Mouse (Mus musculus): ENCODE data around the gene Gm34653. TPM values are rescaled to one million over a fixed set of nuclear protein-coding genes. Genes with fewer than 3 reads are reported as not detected.
"Not testable (repeated sequence)": the region's sequence is repeated elsewhere in the genome, so short reads cannot be mapped to it uniquely, and the experiment has no call there.

Gene Gm34653
- total and polyA plus RNA-seq, 2 experiments from 2014 or later = 0.15 to 0.24 TPM

- Histone ChIP-seq H3K36me3 (ENCODE audit: insufficient read depth) (no peaks in the 10 kb centered on the region), H3K27me3 (ENCODE audit: insufficient read depth, low read length) (no peaks in the 10 kb centered on the region), H3K4me2 (ENCODE audit: low read depth) (no peak overlapping the region), H3K9ac (no peak overlapping the region), H3K9me3 (ENCODE audit: low read length) (no peaks in the 10 kb centered on the region), H3K4me1 (ENCODE audit: insufficient read depth) (no peaks in the 10 kb centered on the region), H3K27ac (ENCODE audit: low read depth, low read length) (no peak overlapping the region), H3K4me3 (ENCODE audit: low read depth, low read length) (no peak overlapping the region)
- no peak for ATAC-seq
- 69% methylated on average over 3 of the region's 3 CpGs for WGBS
- no peak for TF ChIP-seq CTCF (IDR thresholded peaks at IDR 0.05; ENCODE audit: low read depth)
- no peak for DNase-seq
Measured at GRCm38 (mm10) chr2:34835669-34836068, 2.9 kb downstream of the Gm34653 start.

GRCm38 (mm10) chr2:34840143-34840542, 7.3 kb downstream of the Gm34653 start:
- H3K4me1 ChIP-seq (ENCODE audit: insufficient read depth); DNase-seq; H3K36me3 ChIP-seq (ENCODE audit: insufficient read depth); H3K9ac ChIP-seq; ATAC-seq; H3K9me3 ChIP-seq (ENCODE audit: low read length); H3K4me3 ChIP-seq (ENCODE audit: low read depth, low read length); H3K4me2 ChIP-seq (ENCODE audit: low read depth); H3K27ac ChIP-seq (ENCODE audit: low read depth, low read length); H3K27me3 ChIP-seq (ENCODE audit: insufficient read depth, low read length): not testable (repeated sequence)
- whole genome bisulfite sequencing = 79% methylated on average over 5 of the region's 5 CpGs

GRCm38 (mm10) chr2:34841706-34842105, 8.9 kb downstream of the Gm34653 start:
- no peaks in the 10 kb centered on the region for H3K9me3 ChIP-seq (ENCODE audit: low read length)
- no peak overlapping the region for H3K4me3 ChIP-seq (ENCODE audit: low read depth, low read length)
- DNase-seq (peak; percentile 42), ATAC-seq (0 out of 2 replicates have a peak, but pooled peaks have one; percentile 20)
- H3K4me2 ChIP-seq (ENCODE audit: low read depth) = no peak overlapping the region
- WGBS = 90% methylated on average over 8 of the region's 8 CpGs
- H3K4me1 ChIP-seq (ENCODE audit: insufficient read depth) = no peaks in the 10 kb centered on the region
- no peak for TF ChIP-seq CTCF (IDR thresholded peaks at IDR 0.05; ENCODE audit: low read depth)
- H3K36me3 ChIP-seq (ENCODE audit: insufficient read depth) = no peaks in the 10 kb centered on the region
- no peaks in the 10 kb centered on the region for H3K27me3 ChIP-seq (ENCODE audit: insufficient read depth, low read length)
- no peak overlapping the region for H3K9ac ChIP-seq
- H3K27ac ChIP-seq (ENCODE audit: low read depth, low read length) = no peak overlapping the region

- no peak overlapping the region for H3K4me2 ChIP-seq (ENCODE audit: low read depth)
- no peak overlapping the region for H3K9ac ChIP-seq
- ATAC-seq = no peak
Measured at GRCm38 (mm10) chr2:34843211-34843939, 10.6 kb downstream of the Gm34653 start.

GRCm38 (mm10) chr2:34847702-34848101, 14.9 kb downstream of the Gm34653 start:
- H3K27me3 ChIP-seq (ENCODE audit: insufficient read depth, low read length) = no peaks in the 10 kb centered on the region
- no peak overlapping the region for H3K4me3 ChIP-seq (ENCODE audit: low read depth, low read length)
- peaks cover 28% of the 10 kb centered on the region for H3K36me3 ChIP-seq (ENCODE audit: insufficient read depth)
- no peaks in the 10 kb centered on the region for H3K9me3 ChIP-seq (ENCODE audit: low read length)
- TF ChIP-seq CTCF (IDR thresholded peaks at IDR 0.05; ENCODE audit: low read depth) = no peak
- DNase-seq = no peak
- H3K27ac ChIP-seq (ENCODE audit: low read depth, low read length) = no peak overlapping the region
- WGBS = 95% methylated on average over 1 of the region's 1 CpGs
- no peak for ATAC-seq
- no peak overlapping the region for H3K9ac ChIP-seq
- H3K4me2 ChIP-seq (ENCODE audit: low read depth) = no peak overlapping the region
- H3K4me1 ChIP-seq (ENCODE audit: insufficient read depth) = no peaks in the 10 kb centered on the region

More at GRCm38 (mm10) chr2:34843211-34843939, 10.6 kb downstream of the Gm34653 start:
- Histone ChIP-seq H3K27me3 (ENCODE audit: insufficient read depth, low read length) (no peaks in the 10 kb centered on the region), H3K4me1 (ENCODE audit: insufficient read depth) (no peaks in the 10 kb centered on the region), H3K9me3 (ENCODE audit: low read length) (no peaks in the 10 kb centered on the region), H3K27ac (ENCODE audit: low read depth, low read length) (no peak overlapping the region), H3K4me3 (ENCODE audit: low read depth, low read length) (no peak overlapping the region), H3K36me3 (ENCODE audit: insufficient read depth) (no peaks in the 10 kb centered on the region)
- 84% methylated on average over 11 of the region's 11 CpGs for WGBS
- no peak for TF ChIP-seq CTCF (IDR thresholded peaks at IDR 0.05; ENCODE audit: low read depth)
- no peak for DNase-seq

GRCm38 (mm10) chr2:34855265-34855664, 22.5 kb downstream of the Gm34653 start:
- 86% methylated on average over 4 of the region's 4 CpGs for WGBS
- ATAC-seq = no peak
- no peak overlapping the region for H3K4me3 ChIP-seq (ENCODE audit: low read depth, low read length)

GRCm38 (mm10) chr2:34857728-34858127, 24.9 kb downstream of the Gm34653 start:
- peaks cover 83% of the 10 kb centered on the region for H3K36me3 ChIP-seq (ENCODE audit: insufficient read depth)
- H3K4me1 ChIP-seq (ENCODE audit: insufficient read depth) = no peaks in the 10 kb centered on the region
- no peak overlapping the region for H3K9ac ChIP-seq
- 96% methylated on average over 8 of the region's 8 CpGs for WGBS
- no peak overlapping the region for H3K4me2 ChIP-seq (ENCODE audit: low read depth)
- no peaks in the 10 kb centered on the region for H3K9me3 ChIP-seq (ENCODE audit: low read length)
- TF ChIP-seq CTCF (IDR thresholded peaks at IDR 0.05; ENCODE audit: low read depth) = no peak
- H3K27ac ChIP-seq (ENCODE audit: low read depth, low read length) = no peak overlapping the region
- ATAC-seq (no peak), DNase-seq (no peak)
- H3K27me3 ChIP-seq (ENCODE audit: insufficient read depth, low read length) = no peaks in the 10 kb centered on the region
- no peak overlapping the region for H3K4me3 ChIP-seq (ENCODE audit: low read depth, low read length)

More at GRCm38 (mm10) chr2:34855265-34855664, 22.5 kb downstream of the Gm34653 start:
- TF ChIP-seq CTCF (IDR thresholded peaks at IDR 0.05; ENCODE audit: low read depth) = peak; percentile 36
- no peaks in the 10 kb centered on the region for H3K4me1 ChIP-seq (ENCODE audit: insufficient read depth)
- DNase-seq = no peak
- no peak overlapping the region for H3K4me2 ChIP-seq (ENCODE audit: low read depth)
- no peaks in the 10 kb centered on the region for H3K9me3 ChIP-seq (ENCODE audit: low read length)
- no peaks in the 10 kb centered on the region for H3K27me3 ChIP-seq (ENCODE audit: insufficient read depth, low read length)
- no peak overlapping the region for H3K27ac ChIP-seq (ENCODE audit: low read depth, low read length)
- peaks cover 89% of the 10 kb centered on the region for H3K36me3 ChIP-seq (ENCODE audit: insufficient read depth)
- H3K9ac ChIP-seq = no peak overlapping the region
